Mouse (Mus musculus): ENCODE results near the gene Cd300lg. TPM values are rescaled to one million over a fixed set of nuclear protein-coding genes. Genes with fewer than 3 reads are reported as not detected.

The Cd300lg gene
- total and polyA plus RNA-seq, 3 experiments, result not detected

- dilution Hi-C loops (cut with MboI; ENCODE audit: extremely low pct_ligation_motif_present, extremely low pct_unique_long_range_greater_than_20kb, low sequenced_read_pairs), result no loop called here
- H3K9me3 ChIP-seq (replicated peaks; ENCODE audit: low read length), result peaks cover 3% of the 10 kb centered on the region
Observed at GRCm38 (mm10) chr11:102016136-102016535, 25.2 kb upstream of the Cd300lg start.

GRCm38 (mm10) chr11:102019736-102020135, 21.6 kb upstream of the Cd300lg start:
- Histone ChIP-seq H3K4me1 (ENCODE audit: control insufficient read depth in 1 of 2, insufficient read depth in 2 of 2) (peaks cover 0 to 7% of the 10 kb centered on the region in 2 experiments; a peak in 2 of 4 replicates), H3K27ac (ENCODE audit: insufficient read depth, low read depth) (no peak overlapping the region), H3K79me2 (replicated peaks; ENCODE audit: control insufficient read depth, extremely low read depth, insufficient read depth, poor library complexity, severe bottlenecking) (no peaks in the 10 kb centered on the region), H3K36me3 (replicated peaks in 1 of 2; ENCODE audit: control insufficient read depth in 1 of 2, insufficient read depth in 1 of 2, low read length in 1 of 2) (no peaks in the 10 kb centered on the region), H3K9ac (ENCODE audit: insufficient read depth, low read depth) (no peak overlapping the region), H3K4me2 (ENCODE audit: insufficient read depth, low read depth, poor library complexity, severe bottlenecking) (no peak overlapping the region), H3K9me3 (replicated peaks; ENCODE audit: low read length) (peaks cover 3% of the 10 kb centered on the region), H3K27me3 (replicated peaks) (peaks cover 83% of the 10 kb centered on the region), H3K4me3 (replicated peaks in 1 of 3; ENCODE audit: low read depth in 2 of 3, low read length in 2 of 3, poor library complexity in 1 of 3) (no peak overlapping the region)
- DNase-seq (ENCODE audit: extremely low read depth), result no peak
- TF ChIP-seq HCFC1 (IDR thresholded peaks at IDR 0.05; ENCODE audit: low read depth, low read length), result no peak
- TF ChIP-seq RCOR1 (conservative IDR thresholded peaks at IDR 0.05; ENCODE audit: low read depth, low read length), result no peak
- TF ChIP-seq SMC3 (IDR thresholded peaks at IDR 0.05; ENCODE audit: low read depth, low read length), result no peak
- TF ChIP-seq MYC (IDR thresholded peaks at IDR 0.05; ENCODE audit: low read depth, low read length), result no peak
- no peak for TF ChIP-seq IRF4 (IDR thresholded peaks at IDR 0.05; ENCODE audit: low read depth, low read length)
- TF ChIP-seq NELFE (IDR thresholded peaks at IDR 0.05; ENCODE audit: low read depth, low read length), result no peak
- TF ChIP-seq CHD1 (IDR thresholded peaks at IDR 0.05; ENCODE audit: low read depth, low read length), result no peak
- no peak for TF ChIP-seq ZMIZ1 (IDR thresholded peaks at IDR 0.05; ENCODE audit: low read depth, low read length)
- no peak for TF ChIP-seq PAX5 (IDR thresholded peaks at IDR 0.05; ENCODE audit: low read length)
- no peak for TF ChIP-seq MAX (IDR thresholded peaks at IDR 0.05; ENCODE audit: low read length)
- no peak for TF ChIP-seq NRF1 (IDR thresholded peaks at IDR 0.05; ENCODE audit: low read depth, low read length)
- TF ChIP-seq TBP (conservative IDR thresholded peaks at IDR 0.05; ENCODE audit: low read depth, low read length), result no peak
- no peak for TF ChIP-seq RAD21 (IDR thresholded peaks at IDR 0.05; ENCODE audit: low read depth, low read length)
- TF ChIP-seq MXI1 (IDR thresholded peaks at IDR 0.05; ENCODE audit: low read depth, low read length), result no peak
- TF ChIP-seq GABPA (IDR thresholded peaks at IDR 0.05; ENCODE audit: insufficient replicate concordance, low read depth, low read length), result no peak
- TF ChIP-seq TCF12 (IDR thresholded peaks at IDR 0.05; ENCODE audit: low read depth, low read length), result no peak
- TF ChIP-seq UBTF (IDR thresholded peaks at IDR 0.05; ENCODE audit: low read depth, low read length), result no peak
- no peak for TF ChIP-seq JUND (conservative IDR thresholded peaks at IDR 0.05; ENCODE audit: low read depth, low read length)
- dilution Hi-C loops (cut with MboI; ENCODE audit: extremely low pct_ligation_motif_present, extremely low pct_unique_long_range_greater_than_20kb, low sequenced_read_pairs) (no loop called here), in situ Hi-C loops (cut with MboI; ENCODE audit: low pct_ligation_motif_present, low pct_unique_long_range_greater_than_20kb, low sequenced_read_pairs) (no loop called here)

More at GRCm38 (mm10) chr11:102016136-102016535, 25.2 kb upstream of the Cd300lg start:
- H3K9ac ChIP-seq (ENCODE audit: insufficient read depth, low read depth), result no peak overlapping the region
- no peak overlapping the region for H3K4me2 ChIP-seq (ENCODE audit: insufficient read depth, low read depth, poor library complexity, severe bottlenecking)
- DNase-seq (ENCODE audit: extremely low read depth), result no peak
- H3K36me3 ChIP-seq (replicated peaks in 1 of 2; ENCODE audit: control insufficient read depth in 1 of 2, insufficient read depth in 1 of 2, low read length in 1 of 2), result no peaks in the 10 kb centered on the region
- H3K27me3 ChIP-seq (replicated peaks), result peaks cover 90% of the 10 kb centered on the region
- H3K4me3 ChIP-seq (replicated peaks in 1 of 3; ENCODE audit: low read depth in 2 of 3, low read length in 2 of 3, poor library complexity in 1 of 3), result no peak overlapping the region
- H3K79me2 ChIP-seq (replicated peaks; ENCODE audit: control insufficient read depth, extremely low read depth, insufficient read depth, poor library complexity, severe bottlenecking), result no peaks in the 10 kb centered on the region
- no peak overlapping the region for H3K27ac ChIP-seq (ENCODE audit: insufficient read depth, low read depth)
- in situ Hi-C loops (cut with MboI; ENCODE audit: low pct_ligation_motif_present, low pct_unique_long_range_greater_than_20kb, low sequenced_read_pairs), result no loop called here
- peaks cover 0 to 7% of the 10 kb centered on the region in 2 experiments; a peak in 2 of 4 replicates for H3K4me1 ChIP-seq (ENCODE audit: control insufficient read depth in 1 of 2, insufficient read depth in 2 of 2)
- no peak for TF ChIP-seq JUN (IDR thresholded peaks at IDR 0.05; ENCODE audit: insufficient read depth, low read depth, low read length)
- TF ChIP-seq E2F4 (IDR thresholded peaks at IDR 0.05; ENCODE audit: insufficient replicate concordance, low read depth, low read length), result no peak
- no peak for TF ChIP-seq USF1 (IDR thresholded peaks at IDR 0.05; ENCODE audit: low read depth, low read length)
- TF ChIP-seq TBP (conservative IDR thresholded peaks at IDR 0.05; ENCODE audit: low read depth, low read length), result no peak
- TF ChIP-seq MYC (IDR thresholded peaks at IDR 0.05; ENCODE audit: low read depth, low read length), result no peak
- TF ChIP-seq JUND (conservative IDR thresholded peaks at IDR 0.05; ENCODE audit: low read depth, low read length), result no peak
- no peak for TF ChIP-seq HCFC1 (IDR thresholded peaks at IDR 0.05; ENCODE audit: low read depth, low read length)
- TF ChIP-seq IRF4 (IDR thresholded peaks at IDR 0.05; ENCODE audit: low read depth, low read length), result no peak
